Mouse (Mus musculus) CD4-positive helper T cell, adult 2 months (primary cell): ENCODE measurements around the gene Pdss1.
A peak's percentile ranks its signal among the peaks of the same experiment; 100 is the strongest.
"Not testable (repeated sequence)": the region's sequence is repeated elsewhere in the genome, so short reads cannot be mapped to it uniquely, and the experiment has no call there.

Experiments
- DNase-seq: peaks from one replicate; pipeline ENCODE4 v3.0.0-alpha.2; 2012; ENCODE audit warnings: low read depth, missing footprints, low spot score

Gene Pdss1

GRCm38 (mm10) chr2:22895282-22896273, at the start of gene Pdss1:
TSS of gene Pdss1 (plus strand) at chr2:22895522.
- peak; percentile 86 for DNase-seq

GRCm38 (mm10) chr2:22851900-22852299, 43.4 kb upstream of the Pdss1 start:
- DNase-seq = no peak

GRCm38 (mm10) chr2:22857501-22857900, 37.8 kb upstream of the Pdss1 start:
- DNase-seq = peak; percentile 67

- no peak for DNase-seq
These were observed 33.1 kb upstream of the Pdss1 start for GRCm38 (mm10) chr2:22862194-22862593.

- peak; percentile 71 for DNase-seq
These were observed 30.8 kb upstream of the Pdss1 start for GRCm38 (mm10) chr2:22864394-22865037.

- DNase-seq = no peak
These were observed 29.5 kb upstream of the Pdss1 start for GRCm38 (mm10) chr2:22865818-22866217.

- no peak for DNase-seq
These were observed 28.4 kb upstream of the Pdss1 start for GRCm38 (mm10) chr2:22866894-22867424.

GRCm38 (mm10) chr2:22873159-22873558, 22.2 kb upstream of the Pdss1 start:
- DNase-seq = no peak

- no peak for DNase-seq
These were observed 20.7 kb upstream of the Pdss1 start for GRCm38 (mm10) chr2:22874628-22875027.

- DNase-seq = no peak
These were observed 18.7 kb upstream of the Pdss1 start for GRCm38 (mm10) chr2:22876614-22877013.

- no peak for DNase-seq
These were observed 16.5 kb upstream of the Pdss1 start for GRCm38 (mm10) chr2:22878781-22879180.

GRCm38 (mm10) chr2:22880726-22881125, 14.6 kb upstream of the Pdss1 start:
- DNase-seq = not testable (repeated sequence)

GRCm38 (mm10) chr2:22894932-22895281, 415 bp upstream of the Pdss1 start:
- DNase-seq = no peak

- DNase-seq = no peak
These were observed 8.6 kb downstream of the Pdss1 start for GRCm38 (mm10) chr2:22903947-22904346.

- DNase-seq = no peak
These were observed 19.1 kb downstream of the Pdss1 start for GRCm38 (mm10) chr2:22914421-22914820.

- DNase-seq = no peak
These were observed 23.3 kb downstream of the Pdss1 start for GRCm38 (mm10) chr2:22918651-22919050.

- not testable (repeated sequence) for DNase-seq
These were observed 30.6 kb downstream of the Pdss1 start for GRCm38 (mm10) chr2:22925911-22926310.

- DNase-seq = no peak
These were observed 32.9 kb downstream of the Pdss1 start for GRCm38 (mm10) chr2:22928259-22928658.

GRCm38 (mm10) chr2:22933556-22933955, 38.2 kb downstream of the Pdss1 start:
- DNase-seq = peak; percentile 3

GRCm38 (mm10) chr2:22949956-22950355, 54.6 kb downstream of the Pdss1 start:
- DNase-seq = no peak

GRCm38 (mm10) chr2:22954278-22954677, 59.0 kb downstream of the Pdss1 start:
- DNase-seq = no peak

GRCm38 (mm10) chr2:22955914-22956313, 60.6 kb downstream of the Pdss1 start:
- no peak for DNase-seq
